13 mouse cellular contexts compared by ENCODE assay signal in genomic region chr14:58511571-58511985, GRCm38 (mm10).
A peak's percentile ranks its signal among the peaks of the same experiment; 100 is the strongest.
DNase-seq lines count a peak whose midpoint lies in the region; TF ChIP-seq lines count a peak whose summit lies in the region.
"Had no signal": no experiment of that assay in that cellular context is flagged by ENCODE, and none has a peak within 500 bp of the region (broad histone marks: within the 10 kb centered on the region; RNA-seq: fewer than 3 reads in every experiment).

No protein-coding gene starts in this region.

- 15% methylated on average over 4 of the region's 4 CpGs for WGBS in kidney, adult 2 months

- H3K27me3 ChIP-seq in kidney, adult 2 months (replicated peaks; ENCODE audit: control insufficient read depth, insufficient read depth, low read length), result no peaks in the 10 kb centered on the region
- H3K27me3 ChIP-seq: embryonic facial prominence, embryonic 13.5 days; megakaryocyte, embryonic 14.5 days had no signal

- TF ChIP-seq CTCF in gastrocnemius, adult 2 months (IDR thresholded peaks at IDR 0.05), result no peak
- TF ChIP-seq CTCF in kidney, adult 2 months (conservative IDR thresholded peaks at IDR 0.05; ENCODE audit: insufficient read depth, insufficient read length, low read depth, low read length), result no peak

- DNase-seq in gastrocnemius, adult 2 months, result peak; percentile 32
- no peak for DNase-seq in gastrocnemius, adult 8-10 months (ENCODE audit: low spot score in 2 of 2)
- peak; percentile 14 for DNase-seq in left cerebral cortex, postnatal 4 days
- no peak for DNase-seq in left cerebral cortex, postnatal 14 days (ENCODE audit: low spot score in 2 of 2)
- DNase-seq in kidney, adult 2 months, result peak; percentile 86
- peak; percentile 63 for DNase-seq in kidney, postnatal 14 days
- no peak for DNase-seq in c-Kit-positive CD71-positive TER-119-positive erythroid progenitor cells, embryonic 14.5 days (ENCODE audit: low spot score)
- DNase-seq: adrenal gland, postnatal 25 days; lung, adult 18-20 months; thymus, postnatal 4 days had no signal

- intact Hi-C loops in gastrocnemius, adult 2 months (cut with DNase I), result no loop called here
- intact Hi-C loops in left cerebral cortex, postnatal 4 days (cut with DNase I), result no loop called here
- intact Hi-C loops in left cerebral cortex, postnatal 14 days (cut with DNase I), result no loop called here

- peaks cover 10% of the 10 kb centered on the region for H3K4me1 ChIP-seq in kidney, adult 2 months (ENCODE audit: control insufficient read depth, insufficient read depth, low read length)
- H3K4me1 ChIP-seq: embryonic facial prominence, embryonic 13.5 days; megakaryocyte, embryonic 14.5 days had no signal

- H3K36me3 ChIP-seq in kidney, adult 2 months (ENCODE audit: control insufficient read depth, insufficient read depth, low read length), result no peaks in the 10 kb centered on the region
- H3K36me3 ChIP-seq: embryonic facial prominence, embryonic 13.5 days had no signal

- peak overlapping the region; percentile 58 for H3K27ac ChIP-seq in gastrocnemius, adult 2 months
- peak overlapping the region; percentile 29; the same call in 1 of the 2 replicates for H3K27ac ChIP-seq in kidney, adult 2 months (ENCODE audit: insufficient read depth, low read depth, low read length)
- H3K27ac ChIP-seq: embryonic facial prominence, embryonic 13.5 days; stomach, postnatal 0 days had no signal

- H3K4me3 ChIP-seq in gastrocnemius, adult 2 months, result no peak overlapping the region
- no peak overlapping the region for H3K4me3 ChIP-seq in kidney, adult 2 months (ENCODE audit: insufficient read depth, low read depth, low read length)
- H3K4me3 ChIP-seq: embryonic facial prominence, embryonic 13.5 days had no signal

- TF ChIP-seq POLR2A in kidney, adult 2 months (IDR thresholded peaks at IDR 0.05; ENCODE audit: low read depth, low read length), result no peak

Comparison
In these comparisons a context has a peak if more than half of its experiments do, and no peak if none do; other contexts are left out.
1. DNase-seq: peak in gastrocnemius, adult 2 months (single experiment), left cerebral cortex, postnatal 4 days (single experiment), kidney, adult 2 months (single experiment) and kidney, postnatal 14 days (single experiment); none in gastrocnemius, adult 8-10 months (0 of 2), left cerebral cortex, postnatal 14 days (0 of 2) and c-Kit-positive CD71-positive TER-119-positive erythroid progenitor cells, embryonic 14.5 days (single experiment).